Mouse (Mus musculus) cerebellum, adult 11-12 months (tissue): ENCODE measurements around the gene Plac8.

Experiments used
- DNase-seq: peaks from one replicate; pipeline ENCODE4 v3.0.0; 2022

Gene Plac8

DNA sequence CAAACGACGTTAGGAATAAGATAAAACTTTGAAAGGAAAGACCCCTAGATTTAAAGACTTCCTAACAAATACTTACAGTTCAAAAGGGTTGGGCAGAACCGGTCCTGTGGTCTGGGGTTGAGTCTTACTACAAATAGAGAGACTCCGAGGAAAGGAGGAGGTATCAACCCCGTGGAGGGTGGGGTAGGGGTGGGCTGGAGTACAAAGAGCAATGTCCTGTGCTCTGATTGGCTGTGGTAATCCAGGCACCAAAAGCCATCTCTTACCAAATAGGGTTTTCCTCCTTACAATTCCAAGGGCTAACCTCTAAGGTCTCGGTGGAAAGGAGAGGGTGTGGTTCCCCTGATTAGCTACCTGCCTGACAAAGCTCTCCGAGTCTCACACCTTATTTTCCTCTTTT is at the start of gene Plac8:
Plac8 (minus strand) TSS at position 177 of the 400 bp plus-strand sequence.
- no peak for DNase-seq

DNA sequence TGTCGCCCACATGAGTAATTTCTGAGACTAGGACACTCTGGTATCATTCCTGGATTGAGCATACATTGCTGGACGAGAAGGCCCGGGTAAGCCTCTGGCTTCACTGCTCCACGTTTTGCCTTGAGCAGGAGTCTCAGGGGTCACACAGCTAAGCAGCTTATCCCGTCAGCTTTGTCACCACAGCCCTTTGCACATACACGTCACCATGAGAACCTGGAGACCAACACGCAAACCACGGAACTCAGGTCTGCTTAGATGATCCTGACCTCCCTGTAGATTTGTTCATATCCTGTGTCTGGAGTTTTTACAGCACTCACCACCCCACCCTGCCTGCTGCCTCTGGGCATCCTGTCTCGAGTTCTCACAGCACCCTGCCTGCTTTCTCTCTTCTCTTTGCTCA is 48.9 kb upstream of the Plac8 start:
- no peak for DNase-seq

DNA sequence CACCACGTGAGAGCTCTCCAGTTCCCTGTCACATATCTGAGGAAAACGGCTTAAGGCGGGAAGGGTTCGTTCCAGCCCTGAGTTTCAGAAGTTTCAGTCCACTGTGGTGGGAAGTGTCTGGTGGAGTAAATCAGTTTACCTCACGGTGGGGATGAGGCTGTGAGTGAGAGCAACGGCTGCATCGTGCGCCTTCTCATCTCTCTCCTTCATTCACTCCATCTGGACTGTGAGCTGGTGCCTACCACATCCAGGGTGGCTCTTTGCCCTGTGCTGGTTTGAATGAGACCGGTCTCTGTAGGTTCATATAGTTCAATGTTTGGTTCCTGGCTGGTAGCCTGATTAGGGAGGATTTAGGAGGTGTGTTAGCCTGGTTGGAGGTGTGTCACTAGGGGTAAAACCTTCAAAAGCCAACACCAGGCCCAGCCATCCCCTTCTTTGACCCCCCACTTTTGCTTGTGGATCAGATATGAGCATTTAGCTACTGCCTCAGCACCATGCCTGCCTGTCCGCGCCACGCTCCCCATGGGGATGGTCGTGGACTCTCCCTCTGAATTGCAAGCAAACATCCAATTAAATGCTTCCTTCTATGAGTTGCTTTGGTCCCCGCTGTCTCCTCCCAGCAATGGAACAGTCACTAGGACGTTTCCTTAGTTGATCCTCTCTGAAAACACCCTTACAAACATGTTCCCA is 47.7 kb upstream of the Plac8 start:
- no peak for DNase-seq

DNA sequence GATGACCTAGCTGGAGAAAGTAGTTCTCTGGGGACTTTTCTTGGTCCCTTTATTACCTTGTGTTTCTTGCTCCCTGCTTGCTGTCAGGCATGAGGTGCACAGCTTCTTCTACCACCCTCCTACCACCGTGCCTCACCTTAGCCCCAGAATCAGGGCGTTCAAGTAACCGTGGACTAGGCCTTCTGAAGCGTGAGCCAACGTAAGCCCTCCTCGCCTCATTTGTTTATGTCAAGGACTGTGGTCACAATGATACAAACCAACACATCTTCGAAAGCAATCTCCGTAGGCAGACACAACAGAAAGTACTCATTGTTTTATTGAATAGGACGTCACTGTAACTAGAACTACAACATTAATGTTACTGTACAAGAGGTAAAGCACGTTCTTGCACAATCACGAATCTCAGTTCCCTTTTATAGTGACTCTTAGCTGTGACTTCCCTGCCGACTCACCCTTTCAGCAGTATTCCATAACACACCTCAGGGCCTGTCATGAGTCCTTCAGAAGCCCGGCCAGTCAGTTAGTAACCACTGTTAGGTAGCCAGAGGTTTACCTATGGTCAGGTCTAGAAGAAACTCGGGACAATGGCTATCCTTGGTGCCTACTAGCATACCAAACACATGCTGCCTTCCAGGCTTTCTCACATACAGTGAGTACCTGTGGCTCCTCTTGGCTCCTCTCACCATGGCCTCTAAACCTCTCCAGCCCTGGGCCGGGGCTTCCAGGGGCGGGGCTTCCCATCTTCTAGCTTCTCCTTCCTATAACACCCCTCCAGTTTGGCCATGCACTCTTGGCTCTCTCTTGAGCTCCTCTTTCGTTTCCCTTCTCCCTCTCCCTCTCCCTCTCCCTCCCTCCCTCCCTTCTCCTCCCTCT is 42.1 kb upstream of the Plac8 start:
- no peak for DNase-seq

DNA sequence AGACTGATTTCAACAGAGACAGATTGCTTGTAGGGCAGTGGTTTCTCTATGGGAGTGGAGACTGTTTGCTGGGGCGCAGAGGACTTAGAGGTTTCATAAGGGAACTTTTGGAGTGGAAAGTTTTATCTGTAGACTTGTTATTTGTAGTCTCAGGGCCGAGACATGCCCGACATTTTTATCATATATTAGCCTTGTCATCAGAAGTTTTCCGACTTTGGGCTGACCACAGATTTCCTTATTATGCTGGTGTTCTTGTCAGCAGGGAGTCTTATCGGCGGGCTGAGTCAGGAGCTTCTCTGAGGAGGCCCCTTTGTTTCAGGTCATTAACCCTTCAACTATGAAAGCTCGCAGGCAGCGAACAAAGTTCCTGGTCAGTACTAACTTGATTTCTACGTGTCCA is 35.8 kb upstream of the Plac8 start:
- DNase-seq = no peak

DNA sequence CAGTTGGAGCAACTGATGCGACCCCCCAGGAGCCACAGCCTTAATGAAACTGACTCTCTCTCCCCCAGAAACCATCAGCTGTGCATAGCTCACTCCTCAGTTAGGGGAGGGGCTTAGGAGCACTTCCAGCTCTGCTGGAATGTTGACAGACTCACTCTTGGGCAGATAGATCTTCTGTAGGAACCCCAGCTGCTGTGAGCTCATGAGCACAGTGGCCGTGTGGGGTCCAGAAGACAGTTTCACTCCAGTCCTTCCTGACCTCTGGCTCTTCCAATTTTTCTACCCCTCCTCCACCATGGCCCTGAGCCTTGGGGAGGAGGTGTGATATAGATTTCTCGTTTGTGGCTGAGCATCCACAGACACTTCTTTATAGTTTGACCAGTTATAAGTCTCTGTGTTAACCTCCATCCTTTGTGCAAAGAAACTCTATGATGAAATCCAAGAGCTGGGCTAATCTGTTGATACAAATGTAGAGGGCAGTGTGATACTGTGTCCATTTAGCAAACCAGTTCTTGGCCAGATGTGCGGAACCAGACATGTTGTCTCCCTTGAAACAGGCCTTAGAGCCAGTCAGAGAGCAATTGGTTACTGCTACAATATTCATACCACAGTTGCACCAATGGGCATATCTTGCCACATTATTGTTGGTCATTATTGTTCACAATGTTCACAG is 35.2 kb upstream of the Plac8 start:
- DNase-seq = no peak

DNA sequence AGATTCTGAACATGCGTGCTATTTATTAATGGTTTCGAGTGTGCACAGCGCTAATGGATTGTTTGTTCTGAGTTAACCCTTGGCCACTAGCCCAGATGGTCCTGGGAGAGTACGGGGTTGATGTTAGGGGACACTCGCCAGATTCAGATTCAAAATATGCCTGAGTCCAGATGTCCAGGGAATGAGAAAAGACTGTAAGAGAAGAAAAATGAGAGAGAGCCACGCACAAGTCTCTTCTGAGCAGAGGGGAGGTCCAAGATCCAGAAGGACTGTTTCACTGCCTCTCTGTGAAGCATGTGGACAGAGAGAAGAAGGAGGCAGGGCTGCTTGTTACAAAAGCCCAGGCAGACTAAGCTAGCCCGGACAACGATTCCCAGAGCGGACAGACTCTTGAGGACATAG is 33.8 kb upstream of the Plac8 start:
- no peak for DNase-seq

DNA sequence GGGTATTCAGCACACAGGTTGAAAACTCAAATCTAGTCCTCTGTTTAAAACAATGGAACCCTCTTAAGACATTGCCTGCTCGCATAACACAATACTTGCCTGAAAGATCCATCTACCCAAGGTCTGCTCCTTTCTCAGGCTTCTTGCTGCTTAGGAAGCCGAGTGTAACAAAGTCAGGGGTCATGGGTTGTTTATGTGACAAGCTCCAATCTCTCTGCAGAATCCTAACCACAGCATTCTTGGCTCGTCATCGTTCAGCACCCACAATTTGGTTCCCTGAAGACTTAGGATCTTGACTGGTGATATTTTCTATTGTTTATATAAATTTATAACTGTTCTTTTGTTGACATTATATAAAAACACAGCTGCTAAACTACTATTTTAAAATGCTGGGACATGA is 32.0 kb upstream of the Plac8 start:
- no peak for DNase-seq

DNA sequence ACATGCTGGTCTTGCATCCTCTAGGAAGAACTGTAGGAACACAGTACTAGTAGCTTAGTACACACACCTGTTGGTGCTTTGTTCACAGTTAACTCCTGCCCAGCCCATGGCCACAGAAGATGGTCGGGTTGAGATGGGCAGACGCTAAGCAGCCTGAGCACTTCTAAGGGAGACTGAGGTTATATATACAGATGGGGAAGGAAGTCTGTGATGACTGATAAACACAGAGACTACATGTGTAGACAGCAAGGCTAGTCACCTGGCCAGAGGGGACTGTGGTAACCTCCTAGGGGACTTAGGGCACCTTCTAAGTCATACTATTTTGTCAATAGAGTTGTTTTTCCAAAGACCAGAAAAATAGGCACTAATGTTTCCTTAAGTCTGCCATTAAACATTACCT is 29.8 kb upstream of the Plac8 start:
- no peak for DNase-seq

DNA sequence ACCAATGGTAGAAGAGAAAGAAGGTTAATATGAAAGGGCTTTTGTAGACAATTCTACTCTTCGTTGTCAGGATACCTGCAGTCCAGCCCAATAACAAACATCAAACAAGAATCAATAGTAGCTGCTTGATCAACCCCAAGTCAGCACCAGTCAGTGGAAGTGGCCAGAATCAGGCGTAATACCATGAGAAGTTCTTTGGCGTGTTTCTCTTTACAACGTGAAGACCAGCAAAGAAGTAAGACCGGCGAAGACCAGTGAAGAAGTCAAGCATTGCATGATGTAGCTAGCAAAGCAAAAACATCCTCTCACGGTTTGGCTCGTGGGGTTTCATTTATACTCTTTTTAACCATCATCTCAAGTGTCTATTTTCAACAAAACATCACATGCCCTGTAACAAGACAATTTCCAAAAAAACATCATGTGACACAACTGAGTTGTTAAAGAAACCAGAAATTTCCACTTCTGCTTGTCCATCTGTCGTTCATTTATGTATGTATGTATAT is 27.0 kb upstream of the Plac8 start:
- DNase-seq = no peak

DNA sequence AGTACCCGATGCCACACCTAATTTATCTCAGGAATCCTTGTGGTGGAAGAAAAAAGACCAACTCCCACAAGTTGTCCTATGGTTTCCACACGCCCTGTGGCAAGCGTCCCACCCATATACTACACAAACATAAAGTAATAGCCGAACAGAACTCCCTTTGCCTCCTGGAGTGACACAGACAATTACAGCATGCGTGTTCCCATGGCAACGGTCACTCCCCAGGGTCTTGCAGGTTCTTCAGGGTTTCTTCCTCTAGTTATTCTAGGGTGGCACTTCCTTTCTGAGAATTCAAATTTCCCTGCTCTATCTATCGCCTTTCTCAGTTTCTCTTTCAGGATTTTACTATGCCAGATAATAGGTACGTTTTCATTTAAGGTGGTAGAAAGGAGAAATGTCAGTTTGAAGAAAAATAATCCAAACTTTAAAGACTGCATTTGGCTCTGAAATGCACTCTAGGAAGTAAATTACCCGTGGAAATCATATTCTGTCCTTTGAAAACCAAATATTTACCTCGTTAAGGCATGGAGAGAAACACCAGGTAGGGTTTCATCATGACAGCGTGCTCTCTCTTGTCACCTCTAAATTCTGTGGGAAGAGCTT is 25.9 kb upstream of the Plac8 start:
- DNase-seq = no peak

DNA sequence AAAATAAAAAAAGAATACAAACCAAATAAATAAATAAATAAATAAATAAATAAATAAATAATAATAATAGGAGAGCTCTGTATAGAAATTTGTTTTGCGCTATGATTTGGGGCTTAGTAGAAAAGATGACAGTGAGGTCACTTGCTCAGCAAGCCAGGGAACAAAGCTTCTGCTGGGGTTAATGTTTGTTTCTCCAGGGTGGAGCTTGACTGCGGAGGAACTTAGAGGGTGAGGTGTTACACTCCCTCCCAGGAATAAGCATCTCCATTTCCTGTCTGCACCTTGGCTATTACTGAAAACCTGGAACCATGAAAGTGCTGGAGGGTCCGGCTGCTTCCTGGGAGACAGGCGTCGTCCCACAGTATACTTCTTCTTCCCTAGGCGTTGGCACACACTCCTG is 24.0 kb upstream of the Plac8 start:
- no peak for DNase-seq

DNA sequence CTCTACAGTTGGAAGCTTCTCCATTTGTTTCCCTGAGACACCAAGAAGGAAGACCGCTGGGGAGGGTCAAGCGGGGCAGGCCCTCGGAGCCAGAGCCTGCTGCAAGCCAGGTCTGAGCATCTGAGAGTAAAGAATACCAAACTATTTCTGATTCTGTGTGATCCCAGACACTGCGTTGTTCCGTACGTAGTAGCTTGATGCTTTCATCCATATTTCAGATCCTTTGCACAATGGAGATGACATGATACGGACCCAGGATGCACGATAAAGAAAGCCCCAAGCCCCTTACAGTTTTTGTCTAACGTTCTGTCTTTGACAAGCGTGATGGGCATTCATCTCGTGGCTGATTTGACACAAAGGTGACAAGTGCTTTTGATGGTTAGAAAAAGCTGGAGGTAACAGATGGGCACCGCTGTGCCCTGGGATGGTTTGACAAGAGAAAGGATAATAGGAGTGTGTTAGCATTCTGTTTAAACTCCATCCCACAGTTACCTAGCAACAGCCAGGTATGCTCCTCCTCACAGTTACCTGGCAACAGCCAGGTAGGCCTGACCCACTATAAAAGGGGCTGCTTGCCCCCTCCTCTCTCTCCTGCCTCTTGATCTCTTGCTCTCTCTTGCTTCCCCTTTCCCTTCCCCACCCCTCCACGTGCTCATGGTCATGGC is 22.9 kb upstream of the Plac8 start:
- no peak for DNase-seq

DNA sequence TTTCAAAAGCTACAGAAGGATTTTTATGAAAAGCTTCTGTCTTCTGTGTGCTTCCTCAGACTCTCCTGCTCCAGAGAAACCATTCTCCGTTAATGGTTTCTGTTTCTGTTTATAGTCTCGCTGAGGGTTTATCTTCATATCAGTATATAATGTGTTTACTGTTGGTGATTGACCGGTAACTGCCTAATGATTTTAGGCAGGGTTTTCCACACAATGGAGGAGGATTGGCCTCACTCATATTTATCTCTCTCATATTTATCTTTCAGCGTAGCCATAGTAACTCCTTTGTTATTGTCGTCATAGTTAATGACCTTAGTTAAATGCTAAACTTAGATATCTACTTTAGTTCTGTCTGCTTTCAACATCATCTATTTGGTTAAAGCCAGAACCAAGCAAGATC is 18.5 kb upstream of the Plac8 start:
- DNase-seq = no peak

DNA sequence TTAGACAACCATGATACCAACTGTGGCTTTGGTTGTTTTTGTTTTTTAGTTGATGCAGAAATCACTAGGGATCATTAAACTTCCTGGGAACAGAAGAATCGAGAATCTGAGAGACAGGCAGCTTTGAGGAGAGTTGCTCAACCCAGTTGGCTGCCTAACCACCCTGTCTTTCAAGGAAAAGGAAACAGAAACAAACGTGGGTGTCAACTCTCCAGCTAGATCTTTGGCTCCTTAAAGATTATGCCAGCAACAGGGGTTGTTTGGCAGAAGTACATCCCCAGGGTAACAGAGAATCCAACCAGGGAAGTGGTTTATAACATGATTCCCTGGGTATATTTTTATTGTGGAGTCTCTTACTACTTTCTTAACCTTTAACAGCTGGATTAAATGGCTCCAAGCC is 15.6 kb upstream of the Plac8 start:
- DNase-seq = no peak

DNA sequence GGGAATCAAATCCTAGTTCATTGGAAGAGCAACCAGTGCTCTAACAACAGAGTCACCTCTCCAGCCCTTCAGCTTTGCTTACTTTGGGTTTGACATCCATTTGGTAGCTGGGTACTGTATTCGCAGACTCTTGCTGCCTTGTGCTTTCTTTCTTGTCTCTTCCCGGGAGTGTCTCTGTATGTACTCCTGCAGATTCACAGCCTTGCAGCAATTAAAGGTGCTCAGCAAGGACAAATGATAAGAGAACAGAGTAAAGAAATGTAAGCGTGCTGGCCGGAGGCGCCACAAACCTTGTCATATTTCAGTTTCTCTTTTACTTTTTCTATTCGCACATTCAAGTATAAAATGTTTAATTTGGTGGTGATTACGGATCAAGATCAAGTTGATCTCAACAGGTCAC is 15.1 kb upstream of the Plac8 start:
- DNase-seq = no peak

DNA sequence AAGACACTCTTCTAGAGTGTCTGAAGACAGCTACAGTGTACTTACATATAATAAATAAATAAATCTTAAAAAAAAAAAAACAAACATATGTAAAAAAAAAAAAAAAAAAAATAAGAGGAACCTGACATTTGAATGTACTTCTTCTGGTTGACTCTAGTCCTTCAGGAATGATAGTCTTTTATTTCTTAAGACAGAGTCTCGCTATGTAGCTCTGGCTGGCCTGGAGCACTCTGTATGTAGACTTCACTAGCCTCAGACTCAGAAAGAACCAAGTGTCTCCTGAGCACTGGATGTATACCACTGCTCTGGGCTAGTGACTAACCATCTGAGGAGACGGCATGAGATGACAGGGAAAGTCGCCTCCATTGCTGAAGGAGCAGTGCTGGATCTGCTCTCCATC is 13.6 kb upstream of the Plac8 start:
- DNase-seq = no peak

DNA sequence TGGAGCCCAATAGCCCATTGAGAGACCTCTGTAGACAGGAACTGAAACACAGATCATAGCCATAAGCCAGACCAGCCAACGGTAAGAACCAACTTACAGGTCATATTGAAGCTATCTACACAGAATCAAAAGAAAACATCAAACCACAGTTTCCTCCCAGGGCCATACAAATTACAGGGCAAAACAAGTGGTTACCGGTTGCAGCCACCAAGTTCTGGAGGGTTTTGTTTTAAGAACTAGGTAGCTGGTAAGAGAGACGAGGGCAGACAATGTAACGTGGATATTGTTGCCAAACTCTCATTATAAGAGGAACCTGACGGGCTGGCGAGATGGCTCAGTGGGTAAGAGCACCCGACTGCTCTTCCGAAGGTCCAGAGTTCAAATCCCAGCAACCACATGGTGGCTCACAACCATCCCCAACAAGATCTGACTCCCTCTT is 13.2 kb upstream of the Plac8 start:
- no peak for DNase-seq

DNA sequence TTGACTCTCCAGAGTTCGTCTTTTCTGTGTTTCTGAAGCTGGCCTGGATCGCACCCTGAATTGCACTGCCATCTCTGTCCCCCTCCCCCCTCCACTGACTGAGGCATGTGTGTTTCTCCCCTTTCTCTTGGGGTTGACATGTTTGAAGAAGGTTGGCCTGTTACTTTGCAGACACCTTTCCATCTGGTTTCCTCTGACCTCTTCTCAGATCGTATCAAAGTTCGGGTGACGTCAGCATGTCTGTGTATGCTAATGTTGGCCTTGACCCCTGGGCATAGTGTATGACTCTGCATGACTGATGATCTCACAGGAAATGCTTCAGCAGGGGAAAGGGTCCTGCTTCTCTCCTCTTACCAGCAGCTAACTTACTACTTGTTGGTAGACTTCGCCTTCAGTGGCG is 11.0 kb upstream of the Plac8 start:
- no peak for DNase-seq

DNA sequence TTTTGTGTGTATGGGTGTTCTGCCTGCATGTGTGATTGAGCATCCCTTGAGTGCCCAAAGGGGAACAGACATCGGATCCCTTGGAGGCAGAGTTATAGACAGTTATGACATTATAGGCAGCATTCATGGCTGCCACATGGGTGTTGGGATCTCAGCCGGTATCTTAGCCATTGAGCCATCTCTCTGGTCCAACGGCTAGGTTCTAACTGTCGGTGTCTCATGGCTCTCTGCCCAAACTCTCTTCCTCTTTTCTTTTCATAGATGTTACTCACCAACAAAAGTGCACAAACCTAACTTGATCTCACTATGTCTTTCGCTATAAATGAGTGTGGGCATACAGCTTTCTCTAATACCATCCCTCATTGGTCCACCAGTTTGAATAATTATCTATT is 10.4 kb upstream of the Plac8 start:
- DNase-seq = no peak

DNA sequence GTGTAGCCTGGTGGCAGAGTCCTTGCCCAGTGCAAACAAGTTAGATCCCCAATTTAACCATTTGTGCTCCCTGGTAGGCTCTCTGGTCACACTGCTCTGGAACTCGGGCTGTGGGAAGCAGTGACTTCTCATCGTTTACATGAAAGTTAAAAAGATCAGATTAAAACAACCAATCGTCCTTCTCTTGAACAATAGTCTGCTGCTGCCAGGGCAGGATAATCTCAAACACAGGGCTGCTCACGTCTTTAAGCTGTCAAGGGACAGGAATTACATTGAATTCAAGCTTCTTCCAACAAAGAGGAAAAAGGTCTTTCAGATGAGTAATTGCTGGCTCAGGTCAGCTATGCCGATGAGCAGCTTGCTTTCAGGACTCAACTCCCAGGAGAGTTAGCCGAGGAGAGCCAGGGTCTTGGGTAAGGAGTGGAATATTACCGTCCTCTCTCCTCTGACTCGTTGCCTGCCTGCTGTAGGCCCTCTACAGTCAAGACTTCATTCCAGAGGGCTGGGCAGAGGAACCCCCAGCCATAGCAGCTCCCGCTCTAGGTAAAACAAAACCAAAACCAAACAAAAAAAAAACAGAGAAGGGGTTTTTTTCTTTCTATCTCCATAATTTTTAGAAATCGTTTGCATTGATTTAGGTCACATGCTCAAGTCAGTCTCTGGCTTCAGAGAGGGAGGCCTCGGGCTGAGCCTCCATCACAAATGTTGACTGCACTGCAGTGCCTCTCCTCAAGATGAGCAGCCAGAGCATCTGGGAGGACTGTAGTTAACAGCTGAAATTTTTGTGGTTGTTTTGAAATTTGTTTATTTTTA is 9.8 kb upstream of the Plac8 start:
- DNase-seq = no peak

DNA sequence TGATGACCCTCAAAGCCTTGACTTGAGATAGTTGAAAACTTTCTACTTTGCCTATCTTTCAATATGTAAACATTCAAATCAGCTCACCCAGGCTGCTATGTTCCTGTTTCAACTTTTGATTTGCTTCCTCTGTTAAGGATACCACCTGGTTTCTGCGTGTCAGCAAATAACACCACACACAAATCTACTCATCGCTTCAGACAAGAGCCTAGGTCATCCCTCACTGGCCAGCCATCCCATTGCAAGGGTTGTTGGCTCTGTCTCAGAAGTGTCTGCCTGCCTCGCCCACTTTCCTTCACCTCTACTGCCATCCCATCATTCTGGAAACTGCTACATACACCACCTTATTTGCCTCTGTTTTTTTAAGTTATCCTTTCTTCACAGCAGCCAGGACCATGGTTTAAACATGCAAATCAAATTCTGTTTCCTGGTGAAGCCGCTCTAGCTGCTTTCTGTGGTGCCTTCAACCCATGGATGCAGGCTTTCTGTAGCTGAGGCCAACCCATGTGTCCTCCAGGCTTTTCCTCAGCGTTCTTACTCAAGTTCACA is 6.9 kb upstream of the Plac8 start:
- DNase-seq = no peak
